Mouse (Mus musculus) hindbrain, postnatal 0 days (tissue): ENCODE data around the gene Rrp9. TPM values are rescaled to one million over a fixed set of nuclear protein-coding genes. Genes with fewer than 3 reads are reported as not detected.

Experiments
- ATAC-seq: fragments of 200-750 bp; cut with Nextera tagmentation; 2 replicates; pipeline ENCODE4 v1.8.0; 2017; ENCODE audit warnings: mild to moderate bottlenecking, moderate TSS enrichment, moderate library complexity
- DNase-seq: peaks from one replicate; pipeline ENCODE4 v3.0.0-alpha.2; 2015; ENCODE audit warnings: low spot score
- H3K27ac ChIP-seq: fragments of 300-500 bp; sonication (generic); 2 replicates; pipeline ENCODE4 v1.5.1; 2014; ENCODE audit warnings: mild to moderate bottlenecking
- H3K27me3 ChIP-seq: fragments of 300-500 bp; sonication (generic); 2 replicates; pipeline ENCODE4 v1.6.1; 2014; ENCODE audit warnings: low read length, mixed read lengths; ENCODE audit not compliant: insufficient read depth
- H3K36me3 ChIP-seq: fragments of 300-500 bp; sonication (generic); 2 replicates; pipeline ENCODE4 v1.6.1; 2014; ENCODE audit warnings: low read length, mixed read lengths; ENCODE audit not compliant: insufficient read depth
- H3K4me1 ChIP-seq: fragments of 300-500 bp; sonication (generic); 2 replicates; pipeline ENCODE4 v1.6.1; 2014; ENCODE audit warnings: antibody characterized with exemption, low read length, mixed read lengths; ENCODE audit not compliant: insufficient read depth
- H3K4me2 ChIP-seq: fragments of 300-500 bp; sonication (generic); 2 replicates; pipeline ENCODE4 v1.6.1; 2014; ENCODE audit warnings: low read depth, mild to moderate bottlenecking, low read length, moderate library complexity, mixed read lengths
- H3K4me3 ChIP-seq: fragments of 300-500 bp; sonication (generic); 2 replicates; pipeline ENCODE4 v1.5.1; 2014; ENCODE audit warnings: low read length
- H3K9ac ChIP-seq: fragments of 300-500 bp; sonication (generic); replicated peaks from 2 replicates; pipeline ENCODE4 v1.6.1; 2014; ENCODE audit warnings: mild to moderate bottlenecking, low read length, moderate library complexity, mixed read lengths
- H3K9me3 ChIP-seq: fragments of 300-500 bp; sonication (generic); 2 replicates; pipeline ENCODE4 v1.6.1; 2016; ENCODE audit warnings: low read length, mixed read lengths
- CTCF ChIP-seq: IDR thresholded peaks from 2 replicates; pipeline ENCODE4 v1.5.1; 2016; ENCODE audit warnings: antibody characterized with exemption, control low read depth, low read depth
- WGBS: fragments of 180-500 bp; shearing (Covaris S2); extraction: QIAGEN DNeasy Blood & Tissue Kit; methylation state at CpG from one replicate; pipeline ENCODE4 v1.1.7; 2014; 5-methylcytosine and 5-hydroxymethylcytosine counted together
- polyA plus RNA-seq: library from polyadenylated mRNA; unstranded; fragments of >200 nt; fragmentation: Nextera tagmentation; extraction: Ambion mirVana; gene quantifications from 2 replicates; pipeline ENCODE4 v1.2.1, GENCODE M21; 2015
- total RNA-seq: library from RNA; depleted of rRNA; stranded (reverse); fragments of >200 nt; gene quantifications from 2 replicates; pipeline ENCODE4 v1.2.3, GENCODE M21; 2014; rRNA removed

Rrp9 gene
- total RNA-seq (46.2 and 47.2 TPM in 2 replicates), polyA plus RNA-seq (38.3 and 39.0 TPM in 2 replicates)

DNA sequence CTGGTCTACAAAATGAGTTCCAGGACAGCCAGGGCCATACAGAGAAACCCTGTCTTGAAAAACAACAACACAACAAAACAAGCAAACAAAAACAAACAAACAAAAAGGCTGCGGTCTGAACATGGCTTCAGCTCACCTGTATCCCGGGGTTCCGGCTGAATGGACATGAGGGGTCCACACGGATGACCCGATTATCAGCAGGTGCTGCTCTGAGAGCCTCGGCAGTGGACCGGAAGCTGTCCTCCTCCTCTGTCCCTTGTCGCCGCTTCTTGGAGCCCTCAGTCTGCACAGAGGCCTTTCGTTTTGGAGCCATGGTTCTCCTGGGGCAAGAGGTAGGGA, at the start of gene Rrp9:
TSS of gene Rrp9 (plus strand) at position 301 of the 339 bp plus-strand sequence.
- DNase-seq = no peak
- 84% methylated on average over 10 of the region's 10 CpGs for WGBS
- peak within 1 kb of the TSS; percentile 40; the same call in 1 of the 2 replicates for H3K4me2 ChIP-seq
- H3K27ac ChIP-seq = peak within 1 kb of the TSS; percentile 33; the same call in 1 of the 2 replicates
- no peak for TF ChIP-seq CTCF
- no peaks in the 10 kb centered on the region for H3K27me3 ChIP-seq
- ATAC-seq = no peak
- H3K36me3 ChIP-seq = no peaks in the 10 kb centered on the region
- H3K9ac ChIP-seq = no peak within 1 kb of the TSS
- H3K4me3 ChIP-seq = no peak within 1 kb of the TSS
- H3K4me1 ChIP-seq = peaks cover 23% of the 10 kb centered on the region; the same call in 1 of the 2 replicates
- H3K9me3 ChIP-seq = no peaks in the 10 kb centered on the region

DNA sequence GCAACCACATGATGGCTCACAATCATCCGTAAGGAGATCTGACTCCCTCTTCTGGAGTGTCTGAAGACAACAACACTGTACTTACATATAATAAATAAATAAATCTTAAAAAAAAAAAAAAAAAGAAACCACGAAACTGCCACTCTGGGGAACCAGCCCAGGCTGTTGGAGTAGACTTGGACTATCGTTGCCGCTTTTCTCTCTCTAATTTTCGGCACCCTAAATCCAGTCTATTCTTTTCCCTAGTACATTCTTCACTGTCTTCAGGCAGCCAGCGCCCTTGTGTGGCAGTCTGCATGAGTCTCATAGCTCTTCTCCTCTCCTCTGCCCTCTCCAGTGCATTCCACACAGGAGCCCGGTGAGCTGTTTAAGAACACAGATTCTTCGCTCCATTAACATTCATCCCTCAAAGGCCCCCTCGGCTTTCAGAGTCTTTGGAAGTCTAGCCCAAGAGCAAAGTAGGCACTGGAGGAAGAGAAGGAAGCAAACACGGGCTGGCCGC, 47.0 kb upstream of the Rrp9 start:
- H3K9me3 ChIP-seq = no peaks in the 10 kb centered on the region
- peak; percentile 29; the same call in 1 of the 2 replicates for TF ChIP-seq CTCF
- DNase-seq (peak; percentile 39), ATAC-seq (peak; percentile 69)
- H3K9ac ChIP-seq = peak overlapping the region; percentile 87
- 7% methylated on average over 11 of the region's 11 CpGs for WGBS
- no peaks in the 10 kb centered on the region for H3K27me3 ChIP-seq
- H3K27ac ChIP-seq = peak overlapping the region; percentile 96
- H3K4me2 ChIP-seq = peak overlapping the region; percentile 64
- peaks cover 13% of the 10 kb centered on the region for H3K36me3 ChIP-seq
- H3K4me3 ChIP-seq = peak overlapping the region; percentile 78
- H3K4me1 ChIP-seq = peaks cover 7% of the 10 kb centered on the region; the same call in 1 of the 2 replicates

DNA sequence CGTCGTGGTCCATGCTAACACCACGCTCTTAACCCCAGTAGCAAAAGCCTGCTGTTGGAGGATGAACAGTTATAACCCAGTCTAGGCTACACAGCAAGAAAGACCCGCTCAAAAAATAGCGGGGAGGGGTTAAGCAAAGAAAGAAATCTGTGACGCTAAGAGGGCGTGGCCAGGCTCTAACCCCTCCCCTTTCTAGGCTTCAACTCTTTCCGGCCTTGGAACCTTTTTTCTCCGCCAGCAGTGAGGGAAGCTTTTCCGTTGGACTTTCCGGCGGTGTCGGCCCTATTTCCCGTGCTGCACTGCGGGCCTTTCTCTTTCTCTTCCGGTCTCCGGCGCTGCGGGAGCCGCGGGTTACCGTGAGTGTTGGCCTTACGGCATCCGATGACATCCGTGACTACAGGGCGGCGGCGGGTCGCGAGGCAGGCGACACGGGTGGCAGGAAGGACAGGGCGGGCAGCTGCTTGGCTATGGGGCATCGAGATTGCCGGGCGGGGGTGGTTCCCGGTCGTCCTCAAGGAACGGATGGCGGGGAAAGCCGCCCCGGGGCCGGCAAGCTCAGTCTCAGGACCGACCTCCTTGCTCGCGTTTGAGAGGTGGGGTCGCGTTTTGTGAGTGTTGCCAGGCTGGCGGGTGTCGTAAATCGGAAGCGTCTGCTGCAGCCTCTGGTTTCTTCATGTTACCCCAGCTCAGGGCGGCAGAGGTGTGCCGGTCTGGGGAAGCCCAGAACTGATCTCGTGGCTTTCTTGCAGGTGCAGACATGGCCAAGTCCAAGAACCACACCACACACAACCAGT, 46.3 kb upstream of the Rrp9 start, which contains the start of gene Rpl29:
TSS of gene Rpl29 (plus strand) at position 234 of the 794 bp plus-strand sequence.
- peak within 1 kb of the TSS; percentile 96 for H3K27ac ChIP-seq
- no peaks in the 10 kb centered on the region for H3K9me3 ChIP-seq
- peak within 1 kb of the TSS; percentile 78 for H3K4me3 ChIP-seq
- ATAC-seq = peak; percentile 92
- H3K27me3 ChIP-seq = no peaks in the 10 kb centered on the region
- no peak for TF ChIP-seq CTCF
- peak; percentile 97 for DNase-seq
- peaks cover 7% of the 10 kb centered on the region; the same call in 1 of the 2 replicates for H3K4me1 ChIP-seq
- H3K36me3 ChIP-seq = peaks cover 13% of the 10 kb centered on the region
- WGBS = 1% methylated on average over 55 of the region's 55 CpGs
- H3K9ac ChIP-seq = peak within 1 kb of the TSS; percentile 87
- H3K4me2 ChIP-seq = peak within 1 kb of the TSS; percentile 92

DNA sequence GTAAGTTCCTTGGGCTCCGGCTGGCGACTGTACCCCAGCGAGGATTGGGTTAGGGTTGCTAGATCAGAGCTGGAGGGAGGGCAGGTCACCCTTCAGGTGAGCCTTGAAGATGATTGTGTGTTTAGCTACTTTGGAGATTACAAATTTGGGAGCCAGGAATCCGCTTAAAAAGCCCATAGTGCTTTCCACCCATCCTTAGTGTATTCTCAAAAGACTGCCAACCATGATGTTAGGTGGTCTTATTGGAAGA, 45.8 kb upstream of the Rrp9 start:
- DNase-seq (no peak), ATAC-seq (no peak)
- H3K36me3 ChIP-seq = peaks cover 13% of the 10 kb centered on the region
- H3K27ac ChIP-seq = peak overlapping the region; percentile 96
- WGBS = 2% methylated on average over 4 of the region's 4 CpGs
- H3K9ac ChIP-seq = peak overlapping the region; percentile 87
- no peaks in the 10 kb centered on the region for H3K27me3 ChIP-seq
- H3K4me2 ChIP-seq = peak overlapping the region; percentile 92
- no peaks in the 10 kb centered on the region for H3K9me3 ChIP-seq
- no peak for TF ChIP-seq CTCF
- H3K4me1 ChIP-seq = peaks cover 7% of the 10 kb centered on the region; the same call in 1 of the 2 replicates
- H3K4me3 ChIP-seq = peak overlapping the region; percentile 78

DNA sequence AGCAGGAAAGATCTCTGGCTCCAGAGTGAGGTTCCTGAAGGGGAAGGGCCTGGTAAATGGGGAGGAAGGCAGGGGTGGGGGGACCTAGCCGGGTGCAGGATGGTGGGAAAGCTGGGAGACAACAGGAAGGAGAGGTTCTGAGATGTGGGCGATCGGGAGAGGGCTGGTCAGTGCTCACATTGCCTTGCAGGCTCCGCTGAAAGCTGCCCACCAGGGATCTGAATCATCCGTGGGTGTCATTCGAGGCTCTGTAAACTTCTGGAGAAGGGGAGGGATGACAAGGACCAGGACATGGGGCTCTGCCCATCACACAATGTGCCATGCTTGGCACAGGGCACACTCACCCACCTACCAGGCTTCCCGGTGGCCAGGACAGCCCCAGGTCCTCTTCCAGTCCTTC, 42.4 kb upstream of the Rrp9 start:
- no peak overlapping the region for H3K4me2 ChIP-seq
- no peak for TF ChIP-seq CTCF
- no peak overlapping the region for H3K9ac ChIP-seq
- no peak for DNase-seq
- no peaks in the 10 kb centered on the region for H3K27me3 ChIP-seq
- no peak overlapping the region for H3K27ac ChIP-seq
- H3K36me3 ChIP-seq = peaks cover 13% of the 10 kb centered on the region
- H3K9me3 ChIP-seq = no peaks in the 10 kb centered on the region
- H3K4me3 ChIP-seq = no peak overlapping the region
- WGBS = 72% methylated on average over 7 of the region's 7 CpGs
- H3K4me1 ChIP-seq = peaks cover 11% of the 10 kb centered on the region
- no peak for ATAC-seq

DNA sequence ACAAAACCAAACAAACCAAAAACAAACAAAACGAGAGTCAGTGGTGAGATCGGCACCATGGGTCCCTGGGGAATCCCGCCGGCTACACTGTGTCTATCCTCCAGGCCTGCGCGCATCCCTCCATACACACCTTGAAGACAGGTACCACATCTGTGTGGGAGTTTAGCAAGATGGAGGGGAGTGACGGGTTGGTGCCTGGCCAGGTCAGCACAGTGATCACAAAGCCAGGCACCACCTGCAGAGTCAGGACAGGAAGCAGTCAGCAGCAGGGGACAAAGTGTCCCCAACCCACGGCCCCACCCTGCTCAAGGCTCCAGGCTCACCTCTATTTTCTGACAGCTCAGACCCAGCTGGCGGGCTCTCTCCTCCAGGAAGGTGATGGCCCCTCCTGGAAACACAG, 39.2 kb upstream of the Rrp9 start:
- Histone ChIP-seq H3K9ac (no peak overlapping the region), H3K4me2 (no peak overlapping the region), H3K9me3 (no peaks in the 10 kb centered on the region), H3K27ac (no peak overlapping the region), H3K4me1 (peaks cover 9% of the 10 kb centered on the region), H3K27me3 (no peaks in the 10 kb centered on the region), H3K4me3 (no peak overlapping the region), H3K36me3 (peaks cover 10% of the 10 kb centered on the region)
- ATAC-seq (no peak), DNase-seq (no peak)
- TF ChIP-seq CTCF = no peak
- WGBS = 82% methylated on average over 9 of the region's 9 CpGs

DNA sequence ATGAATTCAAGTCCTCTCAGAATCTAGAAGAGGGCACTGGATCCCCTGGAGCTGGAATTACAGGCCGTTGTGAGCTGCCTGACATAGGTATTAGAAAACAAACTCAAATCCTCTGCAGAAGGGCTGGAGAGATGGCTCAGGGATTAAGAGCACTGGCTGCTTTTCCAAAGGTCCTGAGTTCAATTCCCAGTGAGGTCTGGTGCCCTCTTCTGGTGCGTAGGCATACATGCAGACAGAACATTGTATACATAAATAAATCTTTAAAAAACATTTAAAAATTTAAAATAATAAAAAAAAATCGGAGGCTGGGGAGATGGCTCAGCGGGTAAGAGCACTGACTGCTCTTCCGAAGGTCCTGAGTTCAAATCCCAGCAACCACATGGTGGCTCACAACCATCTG, 33.1 kb upstream of the Rrp9 start:
- H3K4me1 ChIP-seq = peaks cover 10% of the 10 kb centered on the region
- H3K9me3 ChIP-seq = no peaks in the 10 kb centered on the region
- H3K27ac ChIP-seq = no peak overlapping the region
- H3K27me3 ChIP-seq = no peaks in the 10 kb centered on the region
- ATAC-seq (no peak), DNase-seq (no peak)
- no peak overlapping the region for H3K9ac ChIP-seq
- no peaks in the 10 kb centered on the region; the same call in 1 of the 2 replicates for H3K36me3 ChIP-seq
- 85% methylated on average over 5 of the region's 5 CpGs for WGBS
- H3K4me3 ChIP-seq = no peak overlapping the region
- no peak overlapping the region for H3K4me2 ChIP-seq
- peak; percentile 20; the same call in 1 of the 2 replicates for TF ChIP-seq CTCF
